Mouse (Mus musculus) ovary, postnatal 36 days (tissue): ENCODE measurements around the gene Leng1.
A peak's percentile ranks its signal among the peaks of the same experiment; 100 is the strongest.
"Not testable (repeated sequence)": the region's sequence is repeated elsewhere in the genome, so short reads cannot be mapped to it uniquely, and the experiment has no call there.

Experiments used
- DNase-seq: peaks from one replicate; pipeline ENCODE4 v3.0.0; 2022; ENCODE audit warnings: low spot score, mixed read lengths

The Leng1 gene

DNA sequence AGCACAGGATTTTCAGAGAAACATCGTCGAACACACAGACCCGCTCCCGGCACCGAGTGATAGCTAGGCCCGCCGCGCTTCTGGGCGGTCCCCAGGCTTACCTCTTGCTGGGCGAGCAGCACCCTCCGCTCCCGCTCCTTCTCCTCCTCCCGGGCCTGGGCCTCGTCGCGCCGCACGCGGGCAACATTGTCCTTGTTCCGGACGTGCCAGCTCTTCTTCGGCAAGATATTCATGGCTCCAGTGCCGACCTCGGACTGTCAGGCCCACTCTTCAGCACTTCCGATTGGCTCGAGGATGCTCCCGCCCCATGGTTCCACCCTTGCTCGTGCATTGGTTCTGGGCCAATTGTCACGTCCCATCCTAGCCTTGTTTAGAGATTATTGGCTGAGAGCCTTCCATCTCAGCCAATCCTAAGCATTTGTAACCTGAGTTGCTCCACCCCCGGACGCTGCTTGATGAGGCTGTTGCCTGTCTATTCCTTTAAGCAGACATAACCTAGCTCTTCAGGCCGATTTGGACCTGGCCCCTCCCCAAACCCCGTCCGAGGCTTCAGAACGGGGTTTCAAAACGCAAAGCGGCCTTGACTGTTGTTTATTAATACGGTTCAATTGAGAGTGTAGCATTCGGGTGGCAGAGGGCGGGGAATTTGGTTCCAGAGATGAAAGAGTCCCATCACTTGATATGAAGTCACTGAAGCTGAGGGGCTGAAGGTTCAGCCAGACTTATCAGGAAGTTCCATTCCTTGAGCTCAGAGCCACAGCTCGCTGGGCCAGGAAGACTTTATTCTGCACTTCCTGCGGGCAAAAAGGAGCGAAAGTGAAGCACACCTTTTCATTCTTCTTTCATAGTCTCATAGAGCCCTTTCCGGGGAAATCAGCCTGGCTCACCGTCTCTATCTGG lies at the start of gene Leng1:
TSS of gene Leng1 (minus strand) at position 626 of the 900 bp plus-strand sequence.
- peak; percentile 92 for DNase-seq

DNA sequence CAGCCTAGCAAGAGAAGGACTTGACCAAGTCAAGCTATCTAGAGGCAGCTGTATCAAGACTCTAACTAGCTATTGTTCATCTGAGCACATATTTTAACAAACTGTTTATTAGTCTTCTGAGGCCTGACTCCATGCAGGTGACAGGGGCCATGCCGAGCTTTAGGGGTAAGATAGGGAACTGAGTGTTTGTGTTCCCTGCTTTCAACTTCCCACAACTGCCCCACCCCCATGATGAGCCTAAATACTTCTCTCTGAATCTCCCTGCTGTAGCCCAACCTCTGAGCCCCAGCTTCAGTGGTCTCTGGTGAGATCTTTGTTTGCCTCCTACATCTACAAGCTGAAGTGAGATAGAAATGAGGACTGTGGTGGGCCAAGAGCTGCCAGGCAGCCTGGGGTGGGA lies 49.6 kb upstream of the Leng1 start:
- DNase-seq, result no peak

DNA sequence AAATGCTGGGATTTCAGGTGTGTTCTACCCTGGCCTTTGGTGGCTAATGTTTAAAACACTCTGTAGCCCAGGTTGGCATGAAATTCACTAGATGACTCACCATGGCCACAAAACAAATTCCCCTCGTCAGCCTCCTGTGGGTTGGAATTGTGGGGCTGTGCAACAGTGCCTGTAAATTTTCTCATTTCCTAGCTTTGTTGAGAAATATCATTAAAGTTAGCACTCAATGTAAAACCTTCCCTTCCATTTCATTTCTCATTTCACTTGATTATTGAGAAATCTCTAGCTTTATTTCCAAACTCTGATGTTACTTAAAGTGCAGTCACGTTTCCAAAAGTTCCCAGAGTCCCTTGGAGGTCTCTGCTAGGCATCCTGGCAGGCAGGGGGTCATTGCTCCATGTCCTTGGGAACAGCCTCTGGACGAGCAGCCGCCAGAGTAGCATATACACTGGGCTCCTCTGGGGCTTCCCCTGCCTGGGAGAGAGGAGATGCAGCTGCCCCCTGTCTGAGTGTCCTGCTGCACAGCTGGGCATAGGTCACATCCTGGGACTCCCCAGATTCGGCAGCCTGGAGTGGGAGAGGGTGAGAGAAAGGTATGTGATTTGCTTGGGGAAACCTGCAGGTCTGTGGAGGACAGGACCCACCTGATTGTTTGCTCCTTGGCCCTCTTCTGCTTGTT lies 46.8 kb upstream of the Leng1 start:
- DNase-seq, result no peak

DNA sequence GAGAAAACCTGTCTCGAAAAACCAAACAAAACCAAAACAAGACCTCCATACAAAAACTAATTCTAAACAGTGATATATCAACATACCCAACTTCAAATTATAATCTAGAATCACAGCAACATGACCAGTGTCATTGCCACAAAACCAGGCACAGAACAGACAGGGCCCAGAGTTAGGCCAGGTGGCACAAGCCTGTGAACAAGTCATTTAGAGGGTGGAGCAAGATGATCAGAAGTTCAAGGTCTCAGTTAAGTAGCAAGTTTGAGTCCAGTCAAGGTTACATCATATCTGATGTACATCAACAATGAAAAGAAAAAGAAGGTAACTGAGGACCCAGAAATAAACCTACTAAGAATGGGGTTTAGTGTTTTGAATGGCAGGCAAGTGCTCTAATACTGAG lies 43.4 kb upstream of the Leng1 start:
- no peak for DNase-seq

DNA sequence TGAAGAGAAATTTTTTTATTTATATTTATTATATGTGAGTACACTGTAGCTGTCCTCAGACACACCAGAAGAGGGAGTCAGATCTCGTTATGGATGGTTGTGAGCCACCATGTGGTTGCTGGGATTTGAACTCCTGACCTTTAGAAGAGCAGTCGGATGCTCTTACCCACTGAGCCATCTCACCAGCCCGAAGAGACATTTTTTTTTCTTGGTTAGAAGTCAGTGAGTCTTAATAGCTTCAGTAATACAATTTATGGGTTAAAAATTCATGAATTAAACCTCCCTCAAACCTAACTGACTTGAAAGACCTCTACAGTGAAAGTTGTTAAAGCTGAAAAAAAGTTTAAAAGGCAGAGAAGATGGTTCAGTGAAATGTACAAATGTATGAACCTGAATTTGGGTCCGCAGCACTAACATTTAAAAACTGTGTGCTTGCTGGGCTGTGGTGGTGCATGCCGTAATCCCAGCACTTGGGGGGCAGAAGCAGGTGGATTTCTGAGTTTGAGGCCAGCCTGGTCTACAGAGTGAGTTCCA lies 42.9 kb upstream of the Leng1 start:
- DNase-seq, result not testable (repeated sequence)

DNA sequence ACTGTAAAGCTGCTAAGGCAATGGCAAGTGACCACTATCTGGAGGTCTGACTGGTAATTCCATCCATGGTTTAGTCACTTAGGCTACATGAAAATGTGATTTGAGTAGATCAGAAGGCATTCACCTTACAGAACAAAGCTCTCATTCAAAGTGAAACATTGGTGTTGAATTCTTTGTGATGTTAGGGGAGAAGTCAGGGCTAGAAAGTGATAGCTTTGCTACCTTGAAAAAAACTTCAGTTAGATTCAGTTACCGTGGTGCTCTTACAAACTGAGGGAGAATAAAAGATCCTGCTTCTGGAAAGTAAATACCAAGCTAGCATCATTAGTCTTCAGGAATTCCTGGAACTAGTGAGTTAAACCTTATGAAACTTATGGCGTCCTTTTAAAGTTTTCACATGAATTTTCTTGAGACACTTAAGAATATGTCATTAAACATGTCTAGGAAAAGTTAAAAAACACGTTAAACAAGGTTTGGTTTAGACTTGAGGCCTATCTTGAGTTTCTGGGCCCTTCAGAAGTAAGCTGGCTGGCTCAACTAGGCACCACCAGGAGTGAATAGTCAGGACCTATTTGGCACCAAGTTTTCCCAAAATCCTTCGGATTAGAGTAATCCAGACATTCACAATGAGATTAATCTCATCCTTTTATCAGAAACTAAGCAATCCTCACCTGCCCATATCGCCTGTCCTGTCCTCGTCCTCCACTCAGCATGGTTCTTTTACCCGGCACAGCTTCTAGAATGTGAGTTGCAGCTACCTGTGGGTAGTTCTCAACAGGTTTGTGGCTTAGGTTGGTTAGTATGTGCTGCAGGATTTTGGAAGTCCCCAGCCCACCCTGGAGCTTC lies 42.2 kb upstream of the Leng1 start:
- no peak for DNase-seq

DNA sequence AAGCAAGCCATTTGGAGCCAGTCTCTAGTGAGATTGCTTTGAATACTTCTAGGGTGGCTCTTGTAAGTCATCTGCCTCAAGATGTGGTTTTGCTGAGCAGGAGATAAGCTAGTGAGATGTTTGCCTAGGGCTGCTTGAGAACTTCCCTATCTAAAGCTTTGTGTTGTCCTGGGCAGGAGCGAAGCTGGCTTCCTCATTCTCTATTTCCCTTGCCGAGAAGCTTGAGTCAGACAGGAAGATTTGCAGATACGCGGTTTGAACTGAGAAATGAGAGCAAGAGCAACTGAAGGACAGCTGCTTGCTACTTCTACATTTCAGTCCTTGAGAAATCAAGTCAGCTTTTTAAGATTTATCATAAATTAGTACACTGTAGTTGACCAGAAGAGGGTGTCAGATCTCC lies 41.4 kb upstream of the Leng1 start:
- no peak for DNase-seq

DNA sequence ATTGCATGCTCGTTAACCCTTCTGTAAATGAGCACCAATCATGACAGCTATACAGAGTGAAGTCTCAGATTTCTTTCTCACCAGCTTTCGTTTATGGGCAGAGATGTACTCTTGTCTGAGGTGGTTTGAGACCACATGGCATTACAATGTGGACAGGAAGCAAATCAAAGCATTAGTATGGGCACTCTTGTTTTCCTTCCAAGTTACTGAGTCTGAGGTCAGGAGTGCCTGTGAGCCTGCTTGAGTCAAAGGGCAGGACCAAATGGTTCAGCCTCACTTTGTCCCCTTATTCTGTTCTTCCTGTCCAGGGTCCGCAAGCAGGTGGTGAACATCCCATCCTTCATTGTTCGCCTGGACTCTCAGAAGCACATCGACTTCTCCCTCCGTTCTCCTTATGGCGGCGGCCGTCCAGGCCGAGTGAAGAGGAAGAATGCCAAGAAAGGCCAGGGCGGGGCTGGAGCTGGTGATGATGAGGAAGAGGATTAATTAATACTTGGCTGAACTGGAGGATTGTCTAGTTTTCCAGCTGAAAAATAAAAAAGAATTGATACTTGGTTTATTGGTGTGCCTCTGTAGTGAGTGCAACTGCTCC lies 40.8 kb upstream of the Leng1 start:
- no peak for DNase-seq

DNA sequence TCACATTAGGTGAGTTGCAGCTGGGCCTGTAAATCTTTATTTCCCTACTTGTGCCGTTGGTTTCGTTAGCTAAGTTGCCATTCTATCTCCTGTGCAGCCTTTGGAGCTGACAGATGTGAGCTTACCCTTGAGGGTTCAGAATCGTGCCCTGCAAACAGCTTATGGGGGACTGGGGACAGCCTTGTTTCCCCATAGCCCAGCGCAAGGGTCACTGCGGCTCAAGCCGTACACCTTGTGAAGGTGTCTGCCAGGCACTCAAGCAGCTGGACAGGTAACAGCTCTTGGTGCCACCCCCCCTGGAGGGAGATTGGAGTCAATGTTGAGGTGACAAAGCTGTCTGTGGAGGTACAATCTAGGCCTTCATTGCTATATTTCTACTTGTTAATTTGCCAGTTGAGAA lies 40.3 kb upstream of the Leng1 start:
- no peak for DNase-seq

DNA sequence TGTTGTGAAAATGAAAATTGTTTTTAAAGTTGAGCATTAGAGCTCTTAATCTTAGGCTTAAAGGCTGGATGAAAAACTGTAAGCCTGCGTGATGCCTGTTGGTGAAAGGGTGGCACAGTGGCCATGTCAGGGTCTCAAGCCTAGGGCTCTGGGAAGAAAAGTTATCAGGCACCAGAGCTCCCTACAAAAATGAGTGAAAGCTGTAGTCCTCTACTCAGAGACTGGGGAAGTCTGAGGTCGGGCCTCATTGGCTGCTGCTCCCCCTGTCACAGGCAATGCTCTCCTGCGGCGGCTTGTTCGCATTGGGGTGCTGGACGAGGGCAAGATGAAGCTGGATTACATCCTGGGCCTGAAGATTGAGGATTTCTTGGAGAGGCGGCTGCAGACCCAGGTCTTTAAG lies 39.8 kb upstream of the Leng1 start:
- not testable (repeated sequence) for DNase-seq

DNA sequence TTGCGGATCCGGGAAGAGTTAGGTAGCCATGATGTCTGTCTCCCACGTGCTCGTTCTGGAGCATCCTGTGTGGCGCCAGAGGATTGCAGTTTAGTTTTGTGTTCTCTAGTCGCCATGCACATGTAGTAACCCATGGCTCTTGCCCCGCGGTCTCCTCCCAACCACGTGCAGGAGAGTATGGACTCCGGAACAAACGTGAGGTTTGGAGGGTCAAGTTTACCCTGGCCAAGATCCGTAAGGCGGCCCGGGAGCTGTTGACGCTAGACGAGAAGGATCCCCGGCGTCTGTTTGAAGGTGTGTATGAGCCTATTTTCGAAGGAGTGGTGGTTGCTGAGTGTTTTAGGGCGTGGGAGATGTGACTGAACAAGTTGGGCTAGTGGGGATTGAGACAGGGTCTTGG lies 38.8 kb upstream of the Leng1 start:
- no peak for DNase-seq

DNA sequence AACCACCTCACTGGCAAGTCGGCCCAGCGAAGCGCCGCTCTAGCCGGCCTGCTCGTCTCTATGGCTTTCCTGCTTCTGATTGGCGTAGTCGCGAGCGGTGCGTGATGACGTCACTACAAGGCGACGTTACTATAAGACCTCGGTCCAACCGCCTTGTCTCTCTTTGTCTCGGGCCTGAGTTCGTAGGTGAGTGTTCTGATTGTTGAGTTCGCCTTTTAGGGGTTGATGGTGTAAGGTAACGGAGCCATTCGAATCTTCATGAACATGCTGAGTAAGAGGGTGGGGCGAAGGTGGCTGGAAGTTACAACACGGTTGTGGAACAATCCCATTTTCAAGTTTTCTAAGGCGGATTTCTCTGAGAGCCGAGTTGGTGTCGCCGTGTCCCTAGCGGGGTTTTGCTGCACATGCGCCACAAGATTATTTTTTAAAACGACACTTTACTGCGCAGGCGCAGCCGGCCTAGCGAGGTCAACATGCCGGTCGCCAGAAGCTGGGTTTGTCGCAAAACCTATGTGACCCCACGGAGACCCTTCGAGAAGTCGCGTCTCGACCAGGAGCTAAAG lies 38.3 kb upstream of the Leng1 start, which contains the start of gene Rps9:
TSS of gene Rps9 (plus strand) at position 115 of the 563 bp plus-strand sequence.
- DNase-seq, result peak; percentile 94

DNA sequence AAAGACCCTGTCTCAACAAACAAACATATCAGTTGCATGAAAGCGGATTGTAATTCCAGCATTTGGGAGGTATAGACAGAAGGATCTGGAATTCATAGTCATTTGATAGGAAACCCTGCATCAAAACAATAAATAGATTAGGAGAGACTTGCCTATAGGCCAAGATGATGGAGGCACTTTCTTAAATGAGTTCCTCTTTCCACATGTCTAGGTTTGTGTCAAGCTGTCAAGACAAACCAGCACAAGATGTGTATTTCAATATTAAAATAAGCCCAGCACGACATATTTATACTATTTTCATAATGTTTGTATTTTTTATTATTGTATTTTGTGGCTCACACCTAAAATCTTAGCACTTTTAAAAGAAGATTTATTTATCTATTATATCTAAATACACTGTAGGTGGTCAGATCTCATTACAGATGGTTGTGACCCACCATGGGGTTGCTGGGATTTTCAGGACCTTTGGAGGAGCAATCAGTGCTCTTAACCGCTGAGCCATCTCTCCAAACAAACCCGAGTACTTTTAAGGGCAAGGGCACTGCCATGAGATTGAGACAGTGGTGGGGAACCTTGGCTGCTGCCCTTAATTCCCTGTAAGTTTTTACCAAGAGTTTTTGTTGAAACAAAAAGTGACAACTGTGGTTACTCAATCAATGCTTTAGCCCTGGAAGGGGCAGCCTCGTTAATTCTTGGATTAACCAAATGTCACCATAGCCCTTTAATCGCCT lies 37.7 kb upstream of the Leng1 start:
- DNase-seq, result no peak

DNA sequence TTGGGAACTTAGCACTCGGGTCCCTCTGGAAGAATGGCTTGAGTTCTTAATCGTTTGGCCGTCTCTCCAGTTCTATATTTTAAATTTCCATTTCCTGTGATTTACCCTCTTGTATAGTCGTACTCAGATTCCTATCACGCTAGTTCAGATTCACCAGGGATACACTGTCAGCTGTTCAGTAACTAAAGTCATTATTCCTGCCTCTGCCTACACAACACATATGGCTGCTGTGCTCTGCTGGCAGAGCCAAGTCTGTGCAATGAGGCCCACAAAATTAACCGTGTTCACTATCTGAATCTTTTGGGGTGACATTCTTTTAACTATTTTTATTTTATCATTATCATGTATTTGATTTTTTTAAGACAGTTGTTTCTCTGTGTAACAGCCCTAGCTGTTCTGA lies 32.8 kb upstream of the Leng1 start:
- no peak for DNase-seq

DNA sequence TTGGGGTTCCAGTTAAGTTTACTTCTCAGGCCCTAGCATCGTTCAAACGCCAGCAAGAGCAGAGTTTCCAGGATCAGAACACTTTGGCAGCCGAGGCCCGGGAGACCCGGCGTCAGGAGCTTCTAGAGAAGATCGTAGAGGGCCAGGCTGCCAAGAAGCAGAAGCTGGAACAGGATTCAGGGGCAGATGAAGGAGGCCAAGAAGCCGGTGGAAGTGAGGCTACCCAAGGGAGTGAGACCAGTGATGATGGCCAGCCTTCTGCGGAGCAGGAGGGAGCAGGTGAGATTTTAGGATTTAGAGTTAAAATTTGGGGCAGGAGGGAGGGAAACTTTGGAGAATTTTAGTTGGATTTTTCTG lies 29.3 kb upstream of the Leng1 start:
- not testable (repeated sequence) for DNase-seq

DNA sequence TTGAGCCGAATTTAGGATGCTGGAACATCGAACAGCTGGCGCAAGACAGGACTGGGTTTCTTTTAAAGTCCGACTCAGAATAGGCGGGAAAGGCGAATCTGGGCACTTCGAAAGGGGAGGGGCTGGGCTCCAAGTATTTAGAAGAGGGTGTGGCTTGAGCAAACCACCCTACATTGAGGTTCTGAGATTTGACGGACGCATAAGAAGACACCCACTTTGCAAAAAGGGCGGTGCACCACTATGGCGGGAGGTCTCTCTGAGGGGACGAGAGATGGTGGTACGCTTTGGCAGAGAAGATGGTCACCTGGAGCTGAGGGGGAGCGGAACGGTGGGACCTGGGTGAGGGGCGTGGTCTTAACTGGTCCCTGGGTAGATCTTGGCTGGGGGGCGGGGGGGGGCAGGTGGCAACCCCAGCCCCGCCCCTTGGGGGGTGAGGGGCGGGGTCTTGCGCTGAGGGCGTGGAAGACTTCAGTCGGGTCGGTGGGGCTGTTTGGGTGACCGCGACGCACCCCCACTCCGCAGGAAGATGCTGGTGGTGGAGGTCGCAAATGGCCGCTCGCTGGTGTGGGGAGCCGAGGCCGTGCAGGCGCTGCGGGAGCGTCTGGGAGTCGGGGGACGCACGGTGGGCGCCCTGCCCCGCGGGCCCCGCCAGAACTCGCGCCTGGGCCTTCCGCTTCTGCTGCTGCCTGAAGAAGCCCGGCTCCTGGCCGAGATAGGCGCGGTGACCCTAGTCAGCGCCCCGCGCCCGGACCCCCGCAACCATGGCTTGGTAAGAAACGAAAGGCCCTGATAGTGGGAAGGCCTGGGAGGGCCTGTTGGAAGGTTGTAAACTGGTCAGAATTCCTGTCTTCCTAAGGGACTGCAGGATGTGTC lies 28.7 kb upstream of the Leng1 start:
- peak; percentile 70 for DNase-seq

DNA sequence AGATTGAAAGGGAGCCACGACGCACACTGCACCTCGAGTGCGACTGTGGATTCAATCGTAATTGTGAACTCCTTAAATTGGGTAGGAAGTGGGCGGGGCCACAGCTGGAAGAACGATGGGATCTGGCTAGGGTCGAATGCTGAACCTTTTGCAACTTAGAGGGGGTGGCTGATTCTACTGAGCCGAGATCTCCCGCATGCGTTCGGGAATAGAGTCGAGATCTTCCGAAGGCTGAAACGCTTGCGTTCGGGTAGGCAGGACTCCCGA lies 28.1 kb upstream of the Leng1 start:
- no peak for DNase-seq

DNA sequence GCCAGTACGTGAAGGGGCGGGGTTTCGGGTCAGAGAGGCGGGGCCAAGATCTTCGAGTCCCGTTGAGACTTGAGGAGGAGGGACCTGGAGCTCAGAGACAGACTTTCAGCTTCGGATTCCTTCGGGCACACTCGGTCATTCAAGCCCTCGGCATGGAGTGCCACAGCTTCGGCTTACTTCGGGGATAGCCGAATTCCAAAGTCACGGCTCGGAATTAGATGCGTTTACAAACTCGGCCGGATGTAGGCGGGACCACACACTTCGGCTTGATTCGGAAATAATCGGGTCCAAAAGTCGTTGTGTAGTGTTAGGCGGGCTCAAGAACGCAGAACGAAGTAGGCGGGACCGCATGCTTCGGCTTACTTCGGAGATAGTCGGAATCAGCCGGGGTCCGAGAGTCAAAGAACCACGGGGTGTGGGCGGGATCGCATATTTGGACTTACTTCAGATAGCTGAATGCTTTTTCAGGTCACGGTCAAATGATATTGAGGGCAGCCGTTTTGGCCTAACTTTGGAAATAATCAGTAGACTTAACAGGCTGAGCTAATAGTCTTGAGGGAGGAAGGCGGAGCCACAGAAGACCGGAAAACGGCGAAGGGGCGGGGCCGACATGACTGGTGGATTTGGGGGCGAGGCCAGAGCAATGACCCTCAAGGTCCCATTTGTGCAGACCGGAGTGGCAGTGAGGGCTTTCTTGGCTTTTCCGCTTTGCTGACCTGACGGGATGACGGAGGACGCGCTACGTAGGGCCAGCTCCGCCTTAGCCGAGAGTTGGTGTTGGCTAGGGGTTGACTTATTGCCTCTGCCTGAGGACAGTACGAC lies 27.6 kb upstream of the Leng1 start, which contains the start of gene Mboat7:
TSS of gene Mboat7 (minus strand) at position 537 of the 822 bp plus-strand sequence.
- peak; percentile 95 for DNase-seq

DNA sequence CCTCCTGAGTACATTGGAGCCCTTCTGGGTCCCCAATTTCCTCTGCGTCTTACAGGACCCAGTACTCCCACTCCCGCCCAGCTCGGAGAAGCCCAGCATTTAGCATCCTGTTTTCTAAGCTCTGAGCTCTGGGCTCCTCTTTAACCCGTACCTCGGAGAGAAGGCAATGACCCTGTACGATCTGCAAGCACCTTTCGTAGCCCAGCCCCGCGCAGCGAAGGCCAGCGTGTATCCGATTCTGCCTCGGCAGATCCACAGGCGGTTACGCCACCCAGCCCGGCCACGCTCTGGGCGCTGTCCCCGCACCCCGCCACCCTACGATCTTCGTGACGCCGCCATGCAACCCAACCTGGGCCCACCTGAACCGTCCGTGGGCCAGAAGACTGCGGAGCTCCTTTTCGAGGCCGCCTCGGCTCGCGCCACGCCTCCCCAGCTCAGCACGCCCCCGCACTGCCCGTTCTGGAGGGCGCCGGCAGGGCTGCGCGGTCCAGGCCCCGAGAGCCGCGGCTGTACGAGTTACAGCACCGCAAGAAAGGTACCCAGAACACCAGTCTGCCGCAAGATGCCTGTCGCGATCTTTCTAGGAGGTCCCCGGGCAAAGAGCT lies 26.8 kb upstream of the Leng1 start, which contains the start of gene Tsen34:
TSS of gene Tsen34 (plus strand) at position 482 of the 605 bp plus-strand sequence.
- no peak for DNase-seq
